Mouse (Mus musculus) kidney, embryonic 14.5 days (tissue): ENCODE measurements around the gene Folr2. TPM values are rescaled to one million over a fixed set of nuclear protein-coding genes. Genes with fewer than 3 reads are reported as not detected.

Experiments used
- ATAC-seq: fragments of 200-750 bp; cut with Nextera tagmentation; 2 replicates; pipeline ENCODE4 v1.8.0; 2017; ENCODE audit warnings: moderate number of reproducible peaks, mild to moderate bottlenecking, moderate TSS enrichment, moderate library complexity; ENCODE audit not compliant: low FRiP score, low TSS enrichment
- H3K27ac ChIP-seq: fragments of 300-500 bp; sonication (generic); 2 replicates; pipeline ENCODE4 v1.5.1; 2014; ENCODE audit warnings: low read depth, mild to moderate bottlenecking, low read length, moderate library complexity, mixed read lengths
- H3K27me3 ChIP-seq: fragments of 300-500 bp; sonication (generic); 2 replicates; pipeline ENCODE4 v1.6.1; 2014; ENCODE audit warnings: mild to moderate bottlenecking, low read length; ENCODE audit not compliant: control insufficient read depth, insufficient read depth
- H3K36me3 ChIP-seq: fragments of 300-500 bp; sonication (generic); 2 replicates; pipeline ENCODE4 v1.6.1; 2014; ENCODE audit warnings: low read length, mixed read lengths; ENCODE audit not compliant: control insufficient read depth, insufficient read depth
- H3K4me1 ChIP-seq: fragments of 300-500 bp; sonication (generic); 2 replicates; pipeline ENCODE4 v1.6.1; 2014; ENCODE audit warnings: low read length, mixed read lengths; ENCODE audit not compliant: control insufficient read depth, insufficient read depth
- H3K4me2 ChIP-seq: fragments of 300-500 bp; sonication (generic); replicated peaks from 2 replicates; pipeline ENCODE4 v1.6.1; 2014; ENCODE audit warnings: low read depth, mild to moderate bottlenecking, low read length
- H3K4me3 ChIP-seq: fragments of 300-500 bp; sonication (generic); 2 replicates; pipeline ENCODE4 v1.5.1; 2014; ENCODE audit warnings: mild to moderate bottlenecking, low read length
- H3K9ac ChIP-seq: fragments of 300-500 bp; sonication (generic); 2 replicates; pipeline ENCODE4 v1.6.1; 2014; ENCODE audit warnings: low read depth, mild to moderate bottlenecking, low read length, moderate library complexity
- H3K9me3 ChIP-seq: fragments of 300-500 bp; sonication (generic); 2 replicates; pipeline ENCODE4 v1.6.1; 2016; ENCODE audit warnings: low read length; ENCODE audit not compliant: control insufficient read depth
- WGBS: fragments of 180-500 bp; shearing (Covaris S2); extraction: QIAGEN DNeasy Blood & Tissue Kit; methylation state at CpG from one replicate; pipeline ENCODE4 v1.1.7; 2014; 5-methylcytosine and 5-hydroxymethylcytosine counted together
- microRNA-seq: library from miRNA; unstranded; fragments of <30 nt; microRNA quantifications from one replicate; pipeline ENCODE4, GENCODE M21; 2016
- polyA plus RNA-seq: library from polyadenylated mRNA; unstranded; fragments of >200 nt; fragmentation: Nextera tagmentation; extraction: Ambion mirVana; gene quantifications from 2 replicates; pipeline ENCODE4 v1.2.1, GENCODE M21; 2014

The Folr2 gene
- polyA plus RNA-seq, 1 experiment from 2014 or later, result 1.6 TPM

DNA sequence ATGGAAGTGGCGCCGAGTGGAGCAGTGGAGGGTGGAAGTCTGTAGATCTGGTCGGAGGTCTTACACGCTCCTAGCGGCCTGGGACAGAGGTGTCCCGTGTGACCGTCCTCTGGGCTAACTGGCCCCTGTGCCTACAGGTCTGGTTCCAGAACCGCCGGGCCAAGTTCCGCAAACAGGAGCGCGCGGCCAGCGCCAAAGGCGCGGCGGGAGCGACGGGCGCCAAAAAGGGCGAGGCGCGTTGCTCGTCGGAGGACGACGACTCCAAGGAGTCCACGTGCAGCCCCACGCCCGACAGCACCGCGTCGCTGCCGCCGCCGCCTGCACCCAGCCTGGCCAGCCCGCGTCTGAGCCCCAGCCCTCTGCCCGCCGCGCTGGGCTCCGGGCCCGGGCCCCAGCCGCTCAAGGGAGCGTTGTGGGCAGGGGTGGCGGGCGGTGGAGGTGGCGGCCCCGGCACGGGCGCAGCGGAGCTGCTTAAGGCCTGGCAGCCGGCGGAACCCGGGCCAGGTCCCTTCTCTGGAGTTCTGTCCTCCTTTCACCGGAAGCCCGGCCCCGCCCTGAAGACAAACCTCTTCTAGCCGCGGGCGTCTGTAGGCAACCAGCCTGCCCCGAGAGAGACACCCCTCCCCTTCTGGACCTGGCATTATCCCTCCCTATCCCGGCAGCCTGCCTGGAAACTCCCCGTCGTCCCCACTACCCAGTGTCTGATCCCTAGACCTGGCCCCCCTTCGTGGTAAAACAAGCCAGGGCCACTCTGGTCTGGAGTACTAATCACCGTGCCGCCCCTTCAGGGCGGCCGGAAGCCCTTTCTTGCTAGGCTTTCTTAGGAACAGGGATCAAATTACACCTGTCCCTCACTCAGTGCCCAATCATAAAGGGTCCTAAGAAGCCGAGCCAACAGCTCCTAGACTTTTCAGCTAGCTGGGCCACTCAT, 35.2 kb downstream of the Folr2 start:
- H3K36me3 ChIP-seq, result peaks cover 40% of the 10 kb centered on the region
- peak overlapping the region; percentile 89 for H3K4me2 ChIP-seq
- ATAC-seq, result peak; percentile 84
- H3K4me3 ChIP-seq, result peak overlapping the region; percentile 43
- peaks cover 32% of the 10 kb centered on the region for H3K4me1 ChIP-seq
- no peaks in the 10 kb centered on the region for H3K9me3 ChIP-seq
- under 1% methylated on average over 68 of the region's 71 CpGs for WGBS
- H3K9ac ChIP-seq, result peak overlapping the region; percentile 74
- peaks cover 56% of the 10 kb centered on the region for H3K27me3 ChIP-seq
- peak overlapping the region; percentile 74 for H3K27ac ChIP-seq

DNA sequence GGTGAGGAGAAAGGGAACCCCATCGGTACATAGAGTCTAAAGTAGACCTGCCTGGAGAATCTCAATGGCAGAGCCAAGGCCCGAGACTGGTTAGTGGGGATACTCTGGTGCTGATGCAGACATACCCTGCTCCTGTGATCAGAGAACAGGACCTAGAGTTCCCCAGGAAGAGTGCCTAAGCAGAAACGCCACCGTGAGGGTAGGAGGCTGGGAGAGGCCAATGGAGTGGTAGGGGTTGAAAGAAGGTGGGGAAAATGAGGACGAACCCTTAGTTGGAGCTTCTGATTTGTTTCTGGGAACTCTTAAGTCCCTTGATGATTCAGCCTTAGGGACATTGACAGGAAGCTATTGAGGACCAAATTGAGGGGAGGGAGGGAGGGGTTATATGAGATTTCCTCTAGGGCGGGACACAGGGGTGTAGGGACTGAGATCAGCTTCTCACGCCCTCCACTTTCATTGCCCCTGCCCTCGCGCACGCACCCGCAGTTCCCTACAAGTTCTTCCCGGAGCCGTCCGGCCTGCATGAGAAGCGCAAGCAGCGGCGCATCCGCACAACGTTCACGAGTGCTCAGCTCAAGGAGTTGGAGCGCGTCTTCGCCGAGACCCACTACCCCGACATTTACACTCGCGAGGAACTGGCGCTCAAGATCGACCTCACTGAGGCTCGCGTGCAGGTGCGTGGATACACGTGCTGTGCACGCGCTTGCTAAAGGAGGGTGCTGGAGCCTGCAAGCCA, 36.5 kb downstream of the Folr2 start:
- H3K4me2 ChIP-seq, result peak overlapping the region; percentile 89
- peak overlapping the region; percentile 29; the same call in 1 of the 2 replicates for H3K9ac ChIP-seq
- H3K27ac ChIP-seq, result no peak overlapping the region
- peaks cover 66% of the 10 kb centered on the region for H3K27me3 ChIP-seq
- H3K4me3 ChIP-seq, result peak overlapping the region; percentile 43
- no peaks in the 10 kb centered on the region for H3K9me3 ChIP-seq
- WGBS, result 2% methylated on average over 35 of the region's 35 CpGs
- no peak for ATAC-seq
- peaks cover 26% of the 10 kb centered on the region for H3K36me3 ChIP-seq
- peaks cover 32% of the 10 kb centered on the region for H3K4me1 ChIP-seq

DNA sequence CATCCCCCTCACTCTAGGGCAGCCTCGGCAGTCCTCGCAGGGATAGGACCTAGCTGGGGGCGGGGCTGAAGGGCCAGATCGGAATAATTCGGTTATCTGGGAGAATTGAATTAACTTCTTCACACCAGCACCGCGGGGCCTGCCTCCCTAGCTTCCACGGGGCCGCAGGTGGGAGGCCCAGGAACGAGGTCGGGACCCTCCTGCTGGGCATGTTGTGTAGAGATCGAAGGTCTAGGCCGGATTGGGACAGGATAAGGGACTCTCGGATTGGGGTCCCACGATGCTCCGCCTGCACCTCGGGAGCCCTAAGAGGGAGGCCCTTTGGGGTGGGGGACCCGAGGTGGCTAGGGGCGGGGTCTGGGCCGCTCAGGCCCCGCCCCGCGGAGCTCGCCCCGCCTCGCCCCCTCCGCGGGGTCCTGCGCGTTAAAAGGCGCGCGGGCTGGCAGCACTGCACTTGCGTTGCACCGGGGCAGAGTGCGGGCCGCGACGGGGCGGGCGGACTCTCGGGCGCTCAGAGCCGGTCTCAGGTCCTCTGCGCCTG, 39.1 kb downstream of the Folr2 start, which contains the start of gene Phox2a:
Gene Phox2a, plus strand, starts transcription at position 453 of the 541 bp plus-strand sequence.
- Histone ChIP-seq H3K4me1 (peaks cover 24% of the 10 kb centered on the region), H3K27me3 (peaks cover 66% of the 10 kb centered on the region), H3K36me3 (peaks cover 2% of the 10 kb centered on the region; the same call in 1 of the 2 replicates), H3K4me3 (peak within 1 kb of the TSS; percentile 37), H3K9ac (peak within 1 kb of the TSS; percentile 32; the same call in 1 of the 2 replicates), H3K4me2 (peak within 1 kb of the TSS; percentile 51), H3K27ac (no peak within 1 kb of the TSS), H3K9me3 (no peaks in the 10 kb centered on the region)
- peak; percentile 3; the same call in 1 of the 2 replicates for ATAC-seq
- WGBS, result under 1% methylated on average over 42 of the region's 45 CpGs

Small RNAs within 50 kb of the gene (microRNA-seq; reads per million reads assigned to microRNA genes)
- not detected for gene Gm22655

Other genes with a start within 250 kb of the Folr2 start
- 30.7 and 54.9 TPM in 2 replicates for gene Clpb, start 193.6 kb downstream of the Folr2 start, polyA plus RNA-seq
- not detected in 2 replicates for gene Phox2a, start 38.9 kb downstream of the Folr2 start, polyA plus RNA-seq
- 24.6 and 45.8 TPM in 2 replicates for gene Inppl1, start 19.0 kb downstream of the Folr2 start, polyA plus RNA-seq
- 71.4 and 91.0 TPM in 2 replicates for gene Anapc15, start 6.5 kb upstream of the Folr2 start, polyA plus RNA-seq
- 27.3 and 30.4 TPM in 2 replicates for gene Folr1, start 13.6 kb upstream of the Folr2 start, polyA plus RNA-seq
- gene Lamtor1, start 48.7 kb upstream of the Folr2 start, polyA plus RNA-seq, result 135 and 152 TPM in 2 replicates
- gene Tomt, start 49.2 kb upstream of the Folr2 start, polyA plus RNA-seq, result 0.27 and 0.37 TPM in 2 replicates
- 10.0 and 14.7 TPM in 2 replicates for gene Lrrc51, start 76.7 kb upstream of the Folr2 start, polyA plus RNA-seq
- gene Numa1, start 76.9 kb upstream of the Folr2 start, polyA plus RNA-seq, result 69.6 and 110 TPM in 2 replicates
- gene Il18bp, start 161.5 kb upstream of the Folr2 start, polyA plus RNA-seq, result 2.5 and 3.9 TPM in 2 replicates
- 22.3 and 28.8 TPM in 2 replicates for gene Rnf121, start 208.3 kb upstream of the Folr2 start, polyA plus RNA-seq
- 25.4 and 27.1 TPM in 2 replicates for gene Xndc1, start 208.3 kb upstream of the Folr2 start, polyA plus RNA-seq
- 1.5 and 1.6 TPM in 2 replicates for gene Xntrpc, start 208.5 kb upstream of the Folr2 start, polyA plus RNA-seq
- not detected in 2 replicates for gene Trpc2, start 225.9 kb upstream of the Folr2 start, polyA plus RNA-seq
- gene Art1, start 244.5 kb upstream of the Folr2 start, polyA plus RNA-seq, result 0.88 and 1.2 TPM in 2 replicates